8 mouse cellular contexts compared by ENCODE assay signal in the genomic region with DNA sequence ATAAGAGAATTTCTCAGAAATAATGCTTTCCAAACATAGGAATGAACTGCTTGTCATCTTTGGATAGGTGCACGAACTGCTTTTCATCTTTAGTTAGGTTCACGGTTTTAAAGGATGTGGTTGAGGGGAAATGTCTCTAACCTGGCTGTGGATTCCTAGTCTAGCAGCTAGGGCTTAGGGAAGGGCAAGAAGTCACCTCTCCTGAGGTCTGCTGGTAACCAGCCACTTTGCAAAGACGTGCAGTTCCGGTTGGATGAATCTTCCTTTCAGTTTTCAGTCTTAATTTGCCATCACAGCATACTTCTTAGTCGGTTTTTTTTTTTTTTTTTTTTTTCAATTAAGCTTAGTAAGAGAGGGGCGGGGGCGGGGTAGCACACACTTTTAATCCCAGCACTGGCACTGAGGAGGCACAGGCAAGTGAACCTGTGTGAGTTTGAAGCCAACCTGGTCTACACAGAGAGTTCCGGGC. TPM values are rescaled to one million over a fixed set of nuclear protein-coding genes. Genes with fewer than 3 reads are reported as not detected.
DNase-seq lines count a peak whose midpoint lies in the region; ATAC-seq and TF ChIP-seq lines count a peak whose summit lies in the region.

No protein-coding gene starts in this region.

- 57% methylated on average over 8 of the region's 8 CpGs for WGBS in heart, embryonic 14.5 days
- WGBS in heart, postnatal 0 days = 56% methylated on average over 8 of the region's 8 CpGs

- no peaks in the 10 kb centered on the region for H3K36me3 ChIP-seq in heart, embryonic 14.5 days (ENCODE audit: control insufficient read depth, insufficient read depth, low read length)
- H3K36me3 ChIP-seq in heart, postnatal 0 days (replicated peaks; ENCODE audit: control insufficient read depth, insufficient read depth, low read length) = no peaks in the 10 kb centered on the region
- no peaks in the 10 kb centered on the region for H3K36me3 ChIP-seq in megakaryocyte, embryonic 14.5 days (replicated peaks; ENCODE audit: low read length)

- 0 out of 4 replicates have a peak overlapping the region, but pooled peaks of 1 of the 2 experiments have one; percentile 12 for H3K27ac ChIP-seq in heart, embryonic 14.5 days (replicated peaks in 1 of 2; ENCODE audit: control insufficient read depth in 1 of 2, insufficient read depth in 1 of 2, low read depth in 2 of 2, low read length in 2 of 2)
- H3K27ac ChIP-seq in heart, postnatal 0 days (ENCODE audit: low read depth) = no peak overlapping the region

- TF ChIP-seq CTCF in heart, postnatal 0 days (IDR thresholded peaks at IDR 0.05; ENCODE audit: low read depth) = no peak

- DNase-seq in heart, adult 18-20 months = no peak
- peak; percentile 45 for DNase-seq in MN1 (ENCODE audit: low spot score)
- DNase-seq in heart, postnatal 0 days (ENCODE audit: low spot score) = no peak
- DNase-seq in thymus, postnatal 25 days = no peak
- no peak for DNase-seq in adrenal gland, postnatal 25 days
- no peak for DNase-seq in kidney, postnatal 25 days

- no peaks in the 10 kb centered on the region for H3K27me3 ChIP-seq in heart, embryonic 14.5 days (ENCODE audit: control insufficient read depth, insufficient read depth, low read length)
- no peaks in the 10 kb centered on the region for H3K27me3 ChIP-seq in heart, postnatal 0 days (ENCODE audit: control insufficient read depth, insufficient read depth, low read length)
- H3K27me3 ChIP-seq in megakaryocyte, embryonic 14.5 days (replicated peaks) = no peaks in the 10 kb centered on the region

- no peak for TF ChIP-seq EP300 in heart, postnatal 0 days (IDR thresholded peaks at IDR 0.05; ENCODE audit: low read depth)

- no peaks in the 10 kb centered on the region; a peak in 2 of 4 replicates for H3K4me1 ChIP-seq in heart, embryonic 14.5 days (ENCODE audit: control insufficient read depth in 2 of 2, insufficient read depth in 2 of 2, low read length in 2 of 2)
- H3K4me1 ChIP-seq in heart, postnatal 0 days (ENCODE audit: control insufficient read depth, insufficient read depth) = no peaks in the 10 kb centered on the region; the same call in 1 of the 2 replicates
- H3K4me1 ChIP-seq in megakaryocyte, embryonic 14.5 days = peaks cover 10% of the 10 kb centered on the region

- peak overlapping the region; percentile 75 to 93 for H3K4me3 ChIP-seq in heart, embryonic 14.5 days (ENCODE audit: control insufficient read depth in 1 of 2, insufficient read depth in 1 of 2, low read depth in 1 of 2, low read length in 2 of 2)
- H3K4me3 ChIP-seq in heart, postnatal 0 days (ENCODE audit: low read depth, low read length) = peak overlapping the region; percentile 94
- H3K4me3 ChIP-seq in megakaryocyte, embryonic 14.5 days (replicated peaks) = peak overlapping the region; percentile 94

- H3K9me3 ChIP-seq in heart, embryonic 14.5 days (ENCODE audit: control insufficient read depth, low read length) = no peaks in the 10 kb centered on the region
- H3K9me3 ChIP-seq in heart, postnatal 0 days (replicated peaks; ENCODE audit: control insufficient read depth, low read length) = no peaks in the 10 kb centered on the region
- H3K9me3 ChIP-seq in megakaryocyte, embryonic 14.5 days = 0 out of 2 replicates have a peak, but pooled peaks cover 4% of the 10 kb centered on the region

- H3K9ac ChIP-seq in heart, embryonic 14.5 days (ENCODE audit: low read length) = peak overlapping the region; percentile 89
- peak overlapping the region; percentile 90 for H3K9ac ChIP-seq in heart, postnatal 0 days (replicated peaks; ENCODE audit: low read depth, low read length)

- H3K4me2 ChIP-seq in heart, embryonic 14.5 days (ENCODE audit: low read length) = peak overlapping the region; percentile 65
- peak overlapping the region; percentile 61 for H3K4me2 ChIP-seq in heart, postnatal 0 days (ENCODE audit: low read depth, low read length)

- no peak for ATAC-seq in heart, embryonic 14.5 days (ENCODE audit: insufficient number of reproducible peaks, insufficient read depth, low FRiP score, low read depth)
- no peak for ATAC-seq in heart, postnatal 0 days (ENCODE audit: insufficient read depth, low read depth)

RNA-seq across cellular contexts. Expression of gene Plekhm3, which starts 0.4 kb away (rescaled TPM):
- polyA plus RNA-seq in heart, embryonic 14.5 days (2014; fragmentation: Nextera tagmentation; extraction: Ambion mirVana) = 8.4 and 9.0 TPM in 2 replicates
- 1 to 10 TPM; 6.6 to 7.1 TPM for total RNA-seq in heart, adult 18-20 months (2021)
- 3.1 and 12.4 TPM in 2 replicates for total RNA-seq in heart, postnatal 0 days (2014; rRNA removed; ENCODE audit: low replicate concordance)
- polyA plus RNA-seq in heart, postnatal 0 days (2015; fragmentation: Nextera tagmentation; extraction: Ambion mirVana) = 3.5 and 4.2 TPM in 2 replicates
- polyA plus RNA-seq in megakaryocyte, embryonic 14.5 days (2012; ENCODE audit: insufficient read depth, low replicate concordance) = 0.89 TPM in 1 of 2 replicates, not detected in the other
- 20.7 and 23.6 TPM in 2 replicates for total RNA-seq in adrenal gland, postnatal 25 days (2021)
